Mouse (Mus musculus): ENCODE measurements around the gene Acan.

Acan gene

DNA sequence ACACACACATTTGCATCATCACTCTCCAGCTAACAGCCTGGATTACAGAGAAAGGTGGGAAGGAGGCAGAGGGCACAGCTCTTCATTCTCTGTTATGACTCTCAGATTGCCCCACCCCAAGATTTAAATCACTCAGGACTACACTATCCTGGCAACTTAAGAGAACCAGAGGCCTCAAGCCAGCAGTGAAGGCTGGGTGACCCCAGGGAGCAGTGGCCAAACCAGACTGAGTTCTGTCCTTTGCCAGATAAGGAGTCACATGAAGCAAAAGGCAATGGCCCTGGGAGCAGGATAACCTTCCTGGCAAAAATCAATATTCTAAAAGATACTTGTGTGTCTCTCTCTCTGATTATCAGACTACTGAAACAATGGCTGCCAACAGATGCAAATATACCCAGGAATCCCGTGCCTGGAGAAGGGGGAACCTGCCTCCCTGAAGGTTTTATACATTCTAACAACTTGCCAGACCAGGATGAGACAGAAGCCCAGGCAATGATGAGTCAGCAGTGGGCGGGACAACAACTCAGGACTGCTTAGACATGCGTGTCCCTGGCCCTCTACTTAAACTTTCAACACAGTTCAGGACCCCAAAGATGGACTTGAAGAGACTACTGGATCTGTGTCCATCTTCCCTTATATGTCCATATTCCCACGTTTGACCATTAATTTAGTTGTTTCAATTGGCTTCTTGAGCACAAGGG is 86.8 kb downstream of the Acan start:
- no peak for DNase-seq

DNA sequence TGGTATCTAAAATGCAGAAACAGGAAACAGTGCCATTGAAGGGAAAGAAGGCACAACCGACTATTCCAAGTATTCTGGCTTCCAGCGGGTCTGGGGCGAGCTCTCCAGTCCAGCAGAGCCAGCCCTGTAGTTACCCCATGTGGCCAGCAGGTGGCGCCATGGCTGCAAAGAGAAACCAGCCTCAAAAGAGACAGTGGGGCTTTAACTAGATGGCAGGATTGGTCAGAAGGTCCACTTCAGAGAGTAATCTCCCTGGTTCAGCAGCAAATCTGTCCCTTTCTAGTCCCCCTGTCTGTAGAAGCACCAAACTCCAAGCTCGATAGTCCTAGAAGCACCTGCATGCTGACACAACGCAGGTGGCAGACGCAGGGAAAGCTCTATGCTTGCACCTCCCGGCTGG is 87.6 kb downstream of the Acan start:
- peak; percentile 84 for DNase-seq

DNA sequence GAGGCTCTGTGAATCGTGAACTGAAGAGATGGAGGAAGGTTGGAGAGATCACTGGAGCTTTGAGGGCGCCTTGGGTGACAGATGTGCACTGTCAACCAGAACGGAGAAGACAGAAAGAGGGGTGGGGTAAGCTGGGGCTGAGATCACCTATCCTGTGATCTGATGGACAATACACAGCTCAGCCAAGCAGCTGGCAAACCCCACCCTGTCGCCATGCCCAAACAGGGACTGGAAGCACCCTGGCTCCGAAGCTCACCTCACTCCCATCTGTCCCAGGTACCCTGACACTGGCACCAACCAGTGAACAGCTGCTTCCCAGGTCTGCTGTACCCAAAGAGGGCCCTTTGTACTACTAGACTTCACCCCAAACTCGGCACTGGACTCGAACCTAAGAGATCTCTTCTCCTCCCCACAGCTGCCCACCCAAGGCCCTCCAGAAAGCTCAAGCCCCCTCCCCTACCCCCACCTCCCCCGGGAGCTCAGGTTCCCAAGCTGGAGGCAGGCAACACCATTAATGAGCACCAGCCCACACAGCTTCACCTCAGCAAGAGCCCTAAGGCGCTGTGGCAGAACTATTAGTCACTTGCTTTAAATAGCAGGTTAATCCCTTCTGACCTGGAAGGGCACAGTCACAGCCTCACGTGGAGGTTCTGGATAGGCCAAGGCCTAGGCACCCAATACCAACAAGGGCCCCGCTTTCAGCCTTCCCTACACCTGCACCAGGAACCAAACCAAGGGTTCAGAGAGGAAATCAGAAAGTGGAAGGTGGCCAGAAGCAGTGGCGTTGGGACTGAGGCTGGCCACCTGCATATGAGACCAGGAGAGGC is 93.9 kb downstream of the Acan start:
- no peak for DNase-seq

DNA sequence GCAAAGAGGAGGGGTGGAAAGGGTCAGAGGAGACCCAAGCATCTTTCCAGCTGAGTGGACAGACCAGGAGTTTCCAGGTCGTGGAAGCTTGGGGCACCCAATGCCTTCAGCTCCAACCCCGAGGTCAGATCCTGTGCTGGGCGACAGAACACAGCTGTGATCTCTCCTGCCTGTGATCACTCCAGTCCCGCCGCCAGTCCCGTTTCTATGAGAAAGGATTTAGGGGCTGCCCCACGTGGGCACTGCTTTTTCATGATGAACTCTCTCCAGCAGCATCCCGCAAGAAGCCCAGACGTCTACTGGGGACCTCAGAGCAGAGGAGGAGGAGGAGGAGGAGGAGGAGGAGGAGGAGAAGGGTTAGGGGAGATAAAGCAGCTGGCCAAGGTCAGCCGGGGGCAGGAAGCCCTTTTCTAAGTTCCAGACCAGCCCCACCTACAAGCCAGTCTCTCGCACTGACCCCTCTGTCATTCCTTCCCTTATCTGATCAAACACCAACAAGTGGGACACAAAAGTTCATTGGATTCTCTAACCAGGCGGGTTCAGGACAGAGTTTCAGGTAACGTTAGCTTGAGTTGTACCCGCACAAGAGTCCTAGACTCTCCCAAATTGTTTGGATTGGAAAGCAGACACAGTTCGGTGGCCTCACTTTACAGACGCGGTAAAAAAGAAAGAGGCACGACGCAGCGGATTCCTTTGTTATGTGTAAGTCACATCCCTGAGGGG is 94.8 kb downstream of the Acan start:
- no peak for DNase-seq

DNA sequence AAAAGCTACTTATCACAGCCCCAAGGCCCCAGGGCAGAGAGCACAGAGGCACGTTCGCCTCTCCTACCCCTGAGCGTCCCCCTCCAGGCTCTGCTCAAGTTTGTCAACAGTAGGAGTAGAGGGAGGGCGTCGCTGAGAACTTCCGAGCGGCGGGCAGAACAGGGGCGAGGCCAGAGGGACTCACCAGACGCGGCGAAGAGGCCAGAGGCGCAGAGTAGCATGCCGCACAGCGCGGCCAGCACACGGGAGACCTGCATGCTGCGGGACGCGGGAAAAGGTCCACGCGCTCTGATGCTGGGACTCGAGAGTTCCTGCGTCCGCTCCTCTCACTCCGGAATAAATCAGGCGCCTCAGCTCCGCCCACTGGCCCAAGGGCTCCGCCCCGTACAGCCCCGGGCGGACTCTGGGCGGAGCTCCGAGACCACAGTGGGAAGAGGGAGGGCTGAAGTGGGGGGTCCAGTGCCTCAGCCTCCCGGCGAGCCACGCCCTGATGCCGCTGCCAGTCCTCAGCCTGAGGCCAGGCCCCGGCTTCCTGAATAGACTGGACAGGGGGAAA is 95.5 kb downstream of the Acan start, which contains the start of gene Mfge8:
TSS of gene Mfge8 (minus strand) at position 350 of the 556 bp plus-strand sequence.
- DNase-seq, result peak; percentile 94

DNA sequence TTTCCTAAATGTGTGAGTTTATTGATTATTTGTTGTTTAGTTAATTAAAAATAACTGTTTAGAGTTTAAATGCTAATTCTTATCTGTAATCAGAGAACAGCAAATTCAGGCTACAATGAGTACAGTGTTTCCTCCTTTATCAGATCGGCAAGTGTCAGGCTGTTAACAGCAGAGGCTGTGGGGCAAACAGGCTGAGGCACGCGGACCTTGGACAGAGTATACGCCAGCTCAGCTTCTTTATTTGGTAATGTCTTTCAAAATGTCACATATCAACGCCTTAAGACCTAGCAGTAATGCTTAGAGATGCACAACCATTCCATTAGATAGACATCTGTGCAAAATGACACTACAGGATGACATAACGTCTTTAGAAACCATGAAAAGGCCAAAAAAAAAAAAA is 96.2 kb downstream of the Acan start:
- no peak for DNase-seq

DNA sequence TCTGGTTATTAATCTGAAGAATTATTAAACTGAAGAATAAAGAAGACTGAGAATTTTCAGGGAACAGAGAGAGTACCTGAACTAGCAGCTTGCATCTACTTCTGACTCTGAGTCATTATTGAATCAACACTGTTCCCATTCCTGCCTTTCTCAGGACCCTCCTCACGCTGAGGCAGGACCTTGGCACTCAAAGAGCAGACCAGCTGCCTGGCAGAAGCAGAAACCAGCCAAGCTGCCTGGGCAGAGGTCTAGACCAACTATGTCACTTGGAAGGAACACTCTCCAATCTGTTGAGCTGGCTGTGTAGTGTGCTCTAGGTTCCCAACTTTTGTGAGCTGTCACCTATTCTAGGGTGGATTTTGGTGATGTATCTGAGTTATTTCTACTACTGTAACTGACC is 106.1 kb downstream of the Acan start:
- no peak for DNase-seq

All from kidney, postnatal 14 days (tissue).